Mouse (Mus musculus): ENCODE measurements around the gene Dbn1.
A peak's percentile ranks its signal among the peaks of the same experiment; 100 is the strongest.

The Dbn1 gene

DNA sequence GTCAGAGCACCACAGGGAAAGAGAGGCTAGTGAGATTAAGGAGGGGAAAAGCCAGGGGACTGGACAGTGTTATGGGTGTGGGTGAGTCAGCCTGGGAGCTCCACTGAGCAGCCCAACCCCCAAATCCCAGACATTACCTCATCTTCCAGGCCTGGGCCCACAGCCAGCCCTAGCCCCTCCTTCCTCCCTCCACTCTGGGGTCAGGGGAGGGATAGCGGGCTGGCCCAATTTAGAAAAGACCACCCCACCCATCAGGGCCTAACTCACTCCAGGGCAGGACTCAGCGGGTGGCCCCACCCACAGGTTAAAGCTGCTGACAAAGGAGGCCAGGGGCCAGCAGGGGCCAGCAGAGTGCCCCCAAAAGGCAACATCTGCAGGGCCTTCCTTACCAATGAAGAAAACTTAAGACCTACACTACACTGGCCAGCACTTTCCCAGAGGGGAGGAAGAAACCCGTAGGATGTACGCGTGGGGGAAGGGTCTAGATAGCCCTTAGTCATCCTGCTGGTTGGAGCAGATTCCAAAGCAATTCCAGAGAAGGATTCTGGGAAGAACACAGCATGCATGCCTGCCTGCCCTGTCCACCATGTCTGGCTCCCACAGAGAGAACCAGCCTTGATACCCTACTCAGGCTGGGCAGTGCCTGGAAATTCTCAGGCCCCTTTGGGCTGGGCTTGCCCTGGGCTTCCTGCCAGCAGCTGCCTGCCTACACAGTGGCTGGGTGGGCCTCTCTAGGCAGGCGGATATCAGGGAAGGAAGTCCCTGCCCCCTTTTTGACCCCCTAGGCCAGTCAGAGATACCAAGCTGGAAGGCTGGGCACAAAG lies 23.0 kb upstream of the Dbn1 start:
- no peak for DNase-seq (ENCODE audit: low read depth, low spot score)

DNA sequence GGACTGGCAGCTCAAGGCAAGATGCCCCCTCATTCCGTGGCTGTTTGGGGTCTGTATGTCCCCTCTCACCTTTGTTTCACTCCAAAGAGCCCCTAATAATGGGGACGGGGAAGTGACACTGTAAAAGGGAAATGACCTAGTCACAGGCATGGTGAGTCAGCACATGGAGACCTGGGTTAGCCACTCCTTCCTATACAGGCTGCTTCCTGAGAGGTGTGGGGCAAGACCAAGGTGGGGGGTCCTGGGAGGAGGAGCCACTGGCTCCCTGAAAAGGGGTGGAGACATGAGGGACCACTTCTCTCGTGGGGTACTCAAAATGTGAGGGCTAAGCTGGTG lies 22.4 kb upstream of the Dbn1 start:
- no peak for DNase-seq (ENCODE audit: low read depth, low spot score)

DNA sequence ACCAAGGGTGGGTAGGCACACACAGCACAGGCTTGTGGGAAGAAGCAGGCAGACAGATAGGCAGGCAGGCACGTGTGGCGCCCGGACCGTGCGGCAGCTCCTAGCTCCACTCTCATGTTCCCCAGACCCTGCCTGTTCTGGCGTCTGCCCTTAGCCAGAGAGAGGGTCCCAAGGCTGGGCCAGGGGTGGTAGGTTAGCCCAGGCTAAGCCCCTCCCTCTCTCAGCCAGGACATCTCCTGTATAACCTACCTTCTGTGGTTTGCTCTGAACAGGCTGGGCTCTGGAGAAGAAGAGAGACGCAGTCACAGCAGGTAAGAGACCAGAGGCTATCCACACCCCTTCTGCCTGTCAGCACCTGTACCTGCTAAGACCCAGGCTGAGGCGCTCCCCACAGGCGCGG lies 20.6 kb upstream of the Dbn1 start:
- DNase-seq (ENCODE audit: low read depth, low spot score) = no peak

DNA sequence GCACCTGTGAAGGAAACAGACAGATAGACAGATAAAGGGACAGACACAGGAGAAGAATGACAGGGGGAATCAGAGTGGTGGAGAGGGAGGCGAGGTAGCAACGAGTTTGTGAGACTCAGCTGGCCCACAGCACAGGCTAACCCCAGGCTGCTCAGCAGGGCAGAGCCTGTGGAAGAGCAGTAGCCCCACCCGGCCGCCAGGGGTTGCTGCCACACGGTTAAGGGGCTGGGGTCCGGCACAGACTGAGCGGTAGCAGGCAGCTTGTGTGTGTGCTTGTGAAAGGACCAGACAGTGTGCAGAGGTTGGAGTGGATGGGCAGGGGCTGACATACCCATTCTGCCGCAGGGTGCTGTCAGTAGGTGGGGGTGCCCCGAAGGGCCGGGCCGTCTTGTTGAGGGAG lies 20.0 kb upstream of the Dbn1 start:
- DNase-seq (ENCODE audit: low read depth, low spot score) = no peak

DNA sequence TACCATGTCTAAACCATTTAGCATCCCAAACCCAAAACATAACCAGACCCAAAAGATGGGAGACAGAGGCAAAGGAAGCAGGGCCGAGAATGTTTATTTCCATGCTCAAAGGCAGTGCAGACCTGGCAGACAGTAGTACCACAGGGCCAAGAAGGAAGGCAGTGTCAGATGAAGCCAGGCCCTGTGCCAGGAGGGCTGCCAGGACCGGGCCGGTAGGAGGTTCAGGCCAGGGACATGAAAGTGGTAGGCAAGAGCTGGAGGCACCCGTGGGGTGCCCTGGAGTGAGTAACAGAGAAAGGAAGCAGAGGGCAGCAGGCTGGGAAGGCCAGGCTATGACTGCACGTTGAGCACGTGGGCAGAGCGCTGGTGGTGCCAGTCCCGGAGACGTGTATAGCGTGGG lies 18.8 kb upstream of the Dbn1 start:
- DNase-seq (ENCODE audit: low read depth, low spot score) = no peak

DNA sequence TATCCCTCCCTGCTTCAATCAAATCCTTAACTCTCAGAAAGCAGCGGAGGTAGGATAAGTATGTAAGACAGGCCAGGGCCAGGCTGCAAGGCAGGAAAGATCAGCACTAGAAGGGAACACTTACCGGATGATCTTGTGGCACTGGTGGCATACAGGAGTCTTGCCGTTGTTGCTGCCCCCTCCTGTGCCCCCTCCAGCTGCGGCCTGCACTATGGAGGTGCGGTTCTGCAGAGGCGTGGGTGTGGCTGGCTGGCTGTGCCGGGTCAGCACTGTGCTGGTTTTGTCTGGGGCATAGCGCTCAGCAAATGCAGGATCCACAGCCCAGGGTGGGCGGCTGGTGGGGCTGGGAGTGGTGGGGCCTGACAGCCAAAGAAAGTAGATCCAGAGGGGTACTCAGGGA lies 17.9 kb upstream of the Dbn1 start:
- DNase-seq (ENCODE audit: low read depth, low spot score) = no peak

DNA sequence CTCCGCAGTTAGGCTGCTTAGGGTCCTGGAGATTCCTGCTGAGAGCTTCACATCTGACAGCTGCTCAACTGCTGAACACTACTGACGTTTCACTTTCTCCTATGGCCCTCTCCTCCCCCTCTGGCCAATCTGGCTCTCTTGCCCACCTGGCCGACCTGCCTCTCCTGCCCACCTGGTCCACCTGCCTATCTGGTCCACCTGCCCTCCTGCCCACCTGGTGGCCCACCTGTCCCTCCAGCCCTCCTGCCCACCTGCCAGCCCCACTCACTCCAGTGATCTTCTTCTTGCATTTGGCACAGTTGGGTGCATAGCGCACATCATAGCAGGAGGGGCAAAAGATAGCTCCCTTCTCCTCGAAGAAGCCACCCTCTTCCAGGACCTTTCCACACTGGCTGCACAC lies 16.5 kb upstream of the Dbn1 start:
- DNase-seq (ENCODE audit: low read depth, low spot score) = no peak

DNA sequence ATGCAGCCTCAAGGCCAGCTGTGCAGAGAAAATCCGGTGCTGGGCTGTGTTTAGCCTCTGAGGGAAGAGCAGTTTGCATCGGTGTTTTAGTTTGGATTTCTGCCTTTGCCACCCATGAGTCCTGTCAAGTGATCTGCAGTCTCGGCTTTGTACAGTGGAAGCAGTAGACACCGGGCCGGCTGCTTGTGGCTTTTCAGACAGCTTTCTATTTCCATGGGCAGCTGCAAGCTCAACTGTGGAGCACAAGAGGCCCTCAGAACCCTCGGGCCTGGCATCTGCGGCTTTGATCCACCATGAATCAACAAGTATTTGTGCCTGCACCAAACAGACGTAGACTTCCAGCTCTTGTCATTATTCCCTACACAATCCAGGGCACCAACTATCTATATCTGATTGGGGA lies 14.5 kb upstream of the Dbn1 start:
- no peak for DNase-seq (ENCODE audit: low read depth, low spot score)

DNA sequence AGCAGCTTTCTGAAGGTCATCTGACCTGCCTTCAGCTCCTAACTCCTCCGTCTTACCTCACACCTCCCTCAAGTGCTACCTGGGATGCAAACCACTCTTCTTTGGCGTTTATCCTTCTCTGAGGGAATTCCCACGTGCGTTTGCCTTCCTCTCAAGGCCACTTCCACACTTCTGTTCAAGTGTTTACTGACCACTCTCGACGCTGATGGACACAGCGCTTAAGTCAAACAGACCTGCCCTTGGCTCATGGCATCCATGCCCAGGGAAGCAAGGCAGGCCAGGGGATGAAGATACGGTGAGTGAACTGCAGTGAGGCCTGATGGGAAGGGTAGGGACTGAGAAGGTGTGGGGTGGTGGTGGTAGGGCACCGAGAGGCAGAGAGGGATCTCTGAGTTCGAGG lies 12.7 kb upstream of the Dbn1 start:
- DNase-seq (ENCODE audit: low read depth, low spot score) = no peak

DNA sequence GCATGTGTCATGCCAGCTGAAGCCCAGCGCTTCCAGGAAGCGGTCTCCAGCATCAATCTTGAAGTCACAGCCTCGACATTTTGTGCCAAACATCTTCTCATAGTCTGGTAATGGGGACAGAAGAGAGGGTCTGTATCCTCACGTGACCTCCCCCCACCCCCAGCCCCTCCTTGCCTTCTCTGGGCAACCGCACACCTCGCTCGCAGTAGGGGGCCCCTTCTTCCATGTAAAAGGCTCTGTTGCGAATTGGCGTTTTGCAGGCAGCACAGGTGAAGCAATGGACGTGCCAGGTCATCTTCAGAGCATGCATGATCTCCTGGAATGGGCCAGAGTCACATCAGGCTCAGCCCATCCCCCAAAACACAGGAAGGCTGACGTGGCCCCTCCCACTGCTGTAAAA lies 11.0 kb upstream of the Dbn1 start:
- no peak for DNase-seq (ENCODE audit: low read depth, low spot score)

DNA sequence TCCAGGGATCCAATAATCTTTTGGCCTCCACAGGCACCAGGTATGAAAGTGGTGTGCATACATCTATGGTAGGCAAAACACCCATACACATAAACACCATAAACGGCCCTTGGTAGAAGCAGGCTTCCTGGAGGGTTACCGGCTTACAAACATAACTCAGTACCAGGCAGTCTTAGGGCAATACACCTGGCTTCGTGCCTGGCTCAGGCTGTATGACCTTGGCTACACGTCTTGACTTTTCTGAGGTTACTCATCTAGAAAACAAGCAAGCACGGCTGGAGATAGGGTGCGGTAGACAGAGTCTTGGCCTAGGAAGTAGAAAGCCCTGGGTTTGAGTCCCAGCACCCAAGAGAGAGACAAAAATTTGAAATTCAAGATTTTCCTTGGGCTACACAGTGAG lies 8.8 kb upstream of the Dbn1 start:
- no peak for DNase-seq (ENCODE audit: low read depth, low spot score)

DNA sequence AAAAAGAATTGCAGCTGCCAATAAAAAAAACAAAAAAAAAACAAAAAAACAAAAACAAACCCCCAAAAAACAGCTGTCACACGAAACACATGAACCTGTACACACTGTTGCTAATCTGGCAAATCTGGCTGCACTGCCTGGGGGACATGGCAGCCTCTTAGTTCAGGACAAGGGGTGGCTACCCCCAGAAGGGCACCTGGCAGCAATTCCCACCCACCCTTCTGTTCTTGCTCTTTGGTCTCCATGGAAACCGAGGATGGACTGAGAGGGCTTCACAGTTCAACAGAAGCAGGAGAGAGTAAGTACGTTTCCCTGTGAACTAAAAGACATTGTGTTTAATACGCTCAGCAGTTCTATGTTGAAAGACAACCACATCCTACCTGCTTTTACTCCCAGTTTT lies 7.8 kb upstream of the Dbn1 start:
- DNase-seq (ENCODE audit: low read depth, low spot score) = no peak

DNA sequence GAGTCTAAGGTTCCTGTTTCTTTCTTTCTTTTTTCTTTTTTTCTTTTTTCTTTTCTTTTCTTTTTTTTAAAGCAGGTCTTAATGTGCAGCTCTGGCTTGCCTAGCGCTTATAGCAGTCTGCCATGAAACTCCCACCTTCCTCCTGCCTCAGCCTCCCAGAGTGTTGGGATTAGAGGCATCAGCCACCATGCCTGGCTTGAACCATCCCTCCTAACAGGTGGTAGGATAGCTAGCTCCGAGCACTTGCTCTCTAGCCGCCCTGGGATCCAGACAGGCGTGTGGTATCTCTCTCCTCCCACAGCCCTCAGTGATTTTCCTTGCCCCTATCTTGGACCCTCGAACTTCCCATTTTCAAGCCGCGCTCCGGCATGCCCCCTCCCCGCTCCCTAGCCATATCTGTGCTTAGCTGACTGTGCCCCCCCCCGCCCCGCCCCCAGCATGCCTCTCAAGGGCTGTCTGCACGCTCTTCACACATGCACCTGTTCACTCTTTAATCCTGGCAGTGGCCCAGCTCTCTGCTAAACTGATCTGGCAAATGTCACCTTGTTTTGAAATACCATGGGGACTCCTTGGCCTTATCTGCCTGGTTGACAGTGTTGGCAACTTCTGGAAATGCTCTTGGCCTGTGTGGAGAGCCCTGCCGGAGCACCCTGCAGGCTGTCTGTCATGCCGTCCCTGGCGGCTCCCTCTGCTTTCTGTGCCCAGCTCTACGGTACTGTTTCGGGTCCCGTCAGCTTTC lies 7.1 kb upstream of the Dbn1 start:
- no peak for DNase-seq (ENCODE audit: low read depth, low spot score)

DNA sequence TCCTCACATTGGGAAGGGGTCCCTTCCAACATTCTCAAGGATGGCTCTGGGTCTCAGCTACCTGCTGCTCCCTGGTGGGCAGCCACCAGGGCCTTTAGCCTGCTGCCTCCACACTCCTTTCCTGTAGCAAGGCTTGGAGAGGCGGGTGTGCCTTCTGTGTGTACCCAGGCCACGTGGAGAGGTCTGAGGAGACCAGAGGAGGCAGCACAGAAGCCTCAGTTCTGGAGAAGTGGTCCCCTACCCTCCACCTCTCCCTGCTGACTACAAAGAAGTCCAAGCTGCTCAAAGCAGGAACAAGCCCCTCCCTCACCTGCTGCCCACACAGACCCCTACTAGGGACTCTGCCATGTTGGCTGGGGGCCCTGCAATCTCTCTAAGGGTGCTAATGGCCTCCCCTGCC lies 6.3 kb upstream of the Dbn1 start:
- no peak for DNase-seq (ENCODE audit: low read depth, low spot score)

DNA sequence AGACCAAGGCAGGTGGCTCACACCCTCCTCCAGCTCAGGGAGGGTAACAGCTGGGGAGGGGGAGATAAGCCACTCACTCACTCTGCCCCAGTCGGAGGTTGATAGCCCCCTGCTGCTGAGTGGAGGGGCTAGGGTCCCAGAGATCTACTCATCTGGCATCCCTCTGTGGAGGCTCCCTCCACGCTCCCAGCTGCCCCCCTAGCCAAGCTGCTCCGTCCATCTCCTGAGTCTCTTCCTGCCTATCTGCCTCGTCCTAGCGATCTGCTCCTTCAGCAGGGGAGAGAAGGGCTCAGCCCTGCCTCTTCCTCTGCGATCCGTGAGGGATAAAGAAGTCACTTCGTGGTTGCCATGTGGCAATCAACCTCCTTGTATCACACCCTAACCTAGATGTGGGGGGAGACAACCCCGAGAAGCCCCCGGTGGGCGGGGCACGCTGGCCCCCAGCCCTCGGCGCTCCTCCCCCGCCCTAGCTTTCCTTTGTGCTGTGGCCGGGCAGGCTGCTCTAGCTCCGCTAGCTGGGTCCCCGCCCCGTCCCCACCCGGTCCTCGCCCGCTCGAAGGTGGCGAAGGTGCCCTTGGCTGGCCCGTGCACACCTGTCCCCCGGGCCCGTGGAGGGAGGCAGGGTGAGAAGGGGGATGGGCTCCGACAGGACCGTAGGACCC lies 864 bp downstream of the Dbn1 start:
- peak; percentile 43 for DNase-seq (ENCODE audit: low read depth, low spot score)

DNA sequence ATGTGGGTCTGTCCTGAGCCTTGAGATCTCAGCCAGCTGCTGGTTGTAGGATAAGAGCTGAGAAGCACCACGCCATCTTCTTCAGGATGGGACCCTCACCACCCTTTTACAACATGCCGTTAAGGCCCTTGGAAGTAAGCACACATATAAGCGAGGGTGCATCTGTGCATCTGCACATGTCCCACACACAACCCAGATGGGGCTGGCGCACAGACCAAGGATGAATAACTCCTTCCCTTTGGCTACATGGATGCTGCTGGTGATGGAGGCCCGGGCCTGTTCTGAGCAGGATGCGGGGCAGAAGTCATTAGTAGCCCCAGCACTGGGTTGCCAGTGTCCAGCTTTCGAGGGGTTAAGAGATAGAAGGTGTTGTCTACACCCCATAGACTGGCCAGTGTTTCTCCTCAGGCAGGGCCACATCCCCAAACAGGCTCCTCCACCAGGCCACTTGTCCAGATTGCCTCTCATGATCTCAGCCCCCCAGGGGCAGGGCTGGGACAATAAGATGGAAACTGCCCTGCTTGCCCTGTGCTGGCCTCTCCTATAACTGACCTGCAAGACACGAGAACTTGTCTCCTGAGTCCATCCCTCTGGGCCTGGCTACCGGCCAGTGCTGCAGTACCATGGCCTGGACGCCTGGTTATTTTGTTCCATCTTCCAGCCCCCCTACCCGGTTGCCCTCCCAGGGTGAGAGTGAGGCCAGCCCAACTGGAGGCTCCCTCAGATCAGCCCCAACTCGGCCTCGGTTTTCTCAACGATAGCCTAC lies 1.7 kb downstream of the Dbn1 start:
- DNase-seq (ENCODE audit: low read depth, low spot score) = no peak

DNA sequence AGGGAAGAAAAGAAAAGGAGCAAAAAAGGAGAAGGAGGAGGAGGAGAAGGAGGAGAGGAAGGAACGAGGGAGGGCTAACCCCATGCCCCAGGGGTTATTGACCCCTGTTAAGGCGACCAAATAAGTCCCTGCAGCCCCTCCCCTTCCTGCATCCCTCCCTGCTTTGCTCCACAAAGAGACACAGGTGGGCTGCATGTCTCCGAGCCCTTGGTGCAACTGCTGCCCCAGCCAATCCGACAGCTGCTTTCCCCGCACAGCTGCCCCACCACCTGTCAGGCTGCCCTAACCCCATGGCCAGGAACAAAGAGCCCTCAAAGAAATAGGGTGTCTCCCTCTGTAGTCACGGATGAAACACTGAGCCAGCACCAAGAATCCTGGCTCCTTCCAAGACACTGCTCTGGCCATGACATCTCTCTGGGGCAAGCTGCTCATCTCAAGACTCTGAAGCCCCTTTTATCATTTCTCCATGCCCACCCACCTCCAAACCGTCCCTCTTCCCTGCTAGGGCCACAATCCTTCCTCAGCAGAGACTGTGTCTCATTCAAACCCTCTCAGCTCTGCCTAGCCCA lies 3.3 kb downstream of the Dbn1 start:
- DNase-seq (ENCODE audit: low read depth, low spot score) = no peak

DNA sequence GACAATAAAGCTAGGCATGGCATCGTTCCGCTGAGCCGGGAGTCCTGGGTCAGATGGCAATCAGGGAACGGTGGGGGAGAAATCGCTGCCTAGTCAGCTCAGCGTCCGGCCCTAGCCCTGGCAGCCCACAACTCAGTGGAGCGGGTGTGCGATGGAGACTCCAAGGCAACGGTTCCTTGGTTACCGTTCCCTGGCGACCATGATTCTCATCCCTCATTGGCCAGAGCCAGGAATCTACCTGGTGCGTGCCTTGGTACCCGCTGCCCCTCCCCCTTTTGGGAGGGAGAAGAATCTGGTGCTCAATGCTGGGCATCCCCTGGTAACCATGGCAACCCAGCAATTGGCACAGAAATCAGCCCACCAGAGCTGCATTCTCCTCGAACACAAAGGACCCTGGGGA lies 4.3 kb downstream of the Dbn1 start:
- DNase-seq (ENCODE audit: low read depth, low spot score) = no peak

DNA sequence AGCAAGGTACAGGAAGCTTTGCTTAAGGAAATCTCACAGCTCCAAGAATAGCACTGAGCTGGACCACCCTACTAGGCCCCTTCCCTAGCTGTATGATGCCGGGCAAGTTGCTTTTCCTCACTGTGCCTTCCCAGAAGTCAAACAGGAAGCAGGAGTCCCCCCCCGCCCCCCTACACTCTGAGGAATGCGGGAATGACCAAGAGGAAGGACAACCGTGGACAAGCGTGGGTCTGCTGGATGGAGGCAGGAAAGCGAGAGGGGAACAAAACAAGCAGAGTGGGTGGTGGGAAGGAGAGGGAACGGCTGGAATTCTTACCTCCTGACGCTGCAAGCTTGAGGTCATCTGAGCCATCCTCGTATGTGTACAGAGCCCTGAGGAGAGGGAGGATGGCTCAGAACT lies 4.8 kb downstream of the Dbn1 start:
- no peak for DNase-seq (ENCODE audit: low read depth, low spot score)

DNA sequence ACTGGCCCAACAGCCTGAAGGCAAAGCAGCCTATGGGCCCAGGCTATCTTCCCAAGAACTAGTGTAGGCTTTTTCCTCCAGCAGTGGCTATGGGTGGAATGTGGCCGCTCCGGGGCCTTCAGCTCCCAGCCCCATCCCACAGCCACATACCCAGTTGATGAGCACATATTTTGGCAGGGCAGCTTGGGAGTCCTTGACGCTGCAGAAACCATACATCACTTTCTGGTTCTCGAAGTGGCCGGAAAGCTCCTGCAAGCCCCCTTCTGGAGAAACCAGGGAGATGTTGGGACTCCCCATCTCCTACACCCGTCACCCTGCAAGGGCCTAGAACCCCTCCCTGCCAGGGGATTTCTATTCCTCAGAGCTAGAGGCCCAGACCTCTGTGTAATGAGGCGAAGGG lies 5.4 kb downstream of the Dbn1 start:
- no peak for DNase-seq (ENCODE audit: low read depth, low spot score)

DNA sequence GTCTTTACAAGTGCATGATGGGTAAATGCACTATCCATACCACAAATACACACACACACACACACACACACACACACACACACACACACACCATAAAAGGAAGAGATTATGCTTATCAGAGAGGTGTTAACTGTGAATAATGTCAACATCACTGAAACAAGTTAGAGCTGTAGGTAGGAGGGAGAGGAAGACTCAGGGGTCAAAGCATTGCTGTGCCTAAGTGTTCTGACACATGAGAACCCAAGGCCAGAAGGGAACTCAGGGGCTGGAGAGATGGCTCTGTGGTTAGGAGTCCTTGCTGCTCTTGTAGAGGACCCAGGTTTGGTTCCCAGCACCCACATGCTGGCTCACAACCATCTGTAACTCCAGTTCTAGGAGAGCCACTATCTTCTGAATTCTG lies 8.0 kb downstream of the Dbn1 start:
- DNase-seq (ENCODE audit: low read depth, low spot score) = no peak

DNA sequence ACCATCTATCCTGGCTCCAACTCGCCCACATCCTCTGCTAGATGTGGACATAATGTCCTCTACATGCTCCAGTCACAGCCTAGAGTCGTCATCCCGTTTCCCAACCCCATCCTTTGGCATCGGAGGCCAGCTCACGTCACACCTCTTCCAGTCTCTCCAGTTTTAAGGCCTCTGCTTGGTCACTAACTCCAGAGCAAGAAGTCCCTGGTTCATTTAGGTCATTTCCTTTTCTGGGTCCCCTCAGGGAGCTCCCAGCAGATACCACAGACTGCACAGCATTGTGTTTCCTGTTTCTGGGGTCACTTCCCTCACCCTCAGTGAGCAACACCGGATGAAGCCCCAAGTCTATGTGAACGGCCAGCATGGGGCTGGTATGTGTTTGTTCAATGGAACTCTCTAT lies 8.9 kb downstream of the Dbn1 start:
- DNase-seq (ENCODE audit: low read depth, low spot score) = no peak

Measured in CD4-positive, CD25-positive, alpha-beta regulatory T cell, adult 2 months (primary cell).